Mouse (Mus musculus) mesoderm, embryonic 11.5 days (tissue): ENCODE measurements around the gene Gp2.

Source experiments
- DNase-seq: peaks from one replicate; pipeline ENCODE4 v3.0.0-alpha.2; 2012; ENCODE audit warnings: low read depth, low spot score

The Gp2 gene

DNA sequence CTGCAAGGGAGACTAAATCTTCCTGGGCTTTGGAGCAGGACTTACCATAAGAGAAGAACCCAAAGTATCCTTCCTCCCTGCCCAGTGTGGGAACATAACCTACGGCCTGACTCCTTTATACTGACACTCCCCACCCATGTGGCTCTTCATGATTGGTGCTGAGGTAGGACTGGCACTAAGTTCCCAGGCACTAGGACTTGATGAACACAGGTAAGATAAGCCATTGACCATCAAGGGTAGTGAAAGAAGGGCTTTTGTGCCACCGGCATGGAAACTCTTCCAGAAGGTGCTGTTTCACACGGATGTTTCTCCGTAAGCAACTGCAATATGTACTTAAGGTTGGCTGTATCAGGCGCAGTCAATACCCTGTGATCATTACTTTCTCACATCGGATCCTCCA lies at the start of gene Gp2:
TSS of gene Gp2 (minus strand) at position 101 of the 400 bp plus-strand sequence.
- DNase-seq = no peak

DNA sequence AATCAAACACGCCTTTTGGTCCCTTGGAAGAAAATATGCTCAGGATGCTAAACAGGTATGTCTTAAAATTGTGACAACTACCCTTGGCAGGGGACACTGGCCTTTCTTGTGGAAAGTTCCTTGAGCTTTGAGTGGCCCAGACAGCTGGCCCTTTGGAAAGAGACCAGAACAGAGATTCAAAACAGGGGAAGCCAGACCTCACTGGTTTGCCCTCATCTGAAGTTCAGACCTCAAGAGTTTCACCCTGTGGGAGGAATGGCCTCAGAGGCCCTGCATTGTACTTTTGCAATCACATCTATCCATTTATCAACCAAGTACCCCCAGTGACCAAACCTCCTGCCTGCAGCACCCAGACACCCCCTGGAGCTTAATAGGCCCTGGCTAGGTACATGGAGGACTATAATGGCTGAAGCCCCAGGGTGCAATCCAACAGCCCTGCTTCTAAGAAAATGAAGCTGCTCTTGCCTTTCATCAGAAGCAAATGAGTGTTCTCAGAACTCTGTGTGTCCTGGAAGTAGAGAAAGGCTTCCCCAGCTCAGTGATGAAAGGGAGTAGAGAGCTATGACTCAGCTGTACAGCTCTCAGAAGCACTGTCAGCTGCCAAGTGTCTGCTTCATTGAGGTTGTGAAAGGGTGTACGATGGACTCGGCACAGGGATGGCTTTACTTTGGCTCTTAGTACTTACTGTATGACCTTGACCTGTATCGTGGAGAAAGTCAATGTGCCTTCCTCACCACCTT lies 31.1 kb upstream of the Gp2 start:
- no peak for DNase-seq

DNA sequence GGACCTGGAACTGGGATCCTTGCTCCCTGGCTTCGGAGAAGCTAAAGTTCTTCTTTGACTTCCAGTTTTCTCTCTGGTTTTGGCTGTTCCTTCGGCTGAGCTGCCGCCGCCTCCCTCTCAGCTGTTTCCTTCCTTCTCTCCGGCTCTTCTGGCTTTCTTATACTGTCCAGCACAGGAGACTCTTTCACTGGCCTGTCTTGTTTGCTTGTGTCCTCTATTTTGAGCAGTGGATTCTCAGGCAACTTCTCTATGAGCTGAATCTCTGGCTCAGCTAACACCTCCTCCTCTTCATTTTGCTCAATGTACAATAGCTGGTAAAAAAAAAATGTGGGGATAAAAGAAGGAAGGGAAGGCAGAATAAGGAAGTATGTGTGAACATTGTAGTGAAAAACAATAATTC lies 27.6 kb upstream of the Gp2 start:
- DNase-seq = no peak

DNA sequence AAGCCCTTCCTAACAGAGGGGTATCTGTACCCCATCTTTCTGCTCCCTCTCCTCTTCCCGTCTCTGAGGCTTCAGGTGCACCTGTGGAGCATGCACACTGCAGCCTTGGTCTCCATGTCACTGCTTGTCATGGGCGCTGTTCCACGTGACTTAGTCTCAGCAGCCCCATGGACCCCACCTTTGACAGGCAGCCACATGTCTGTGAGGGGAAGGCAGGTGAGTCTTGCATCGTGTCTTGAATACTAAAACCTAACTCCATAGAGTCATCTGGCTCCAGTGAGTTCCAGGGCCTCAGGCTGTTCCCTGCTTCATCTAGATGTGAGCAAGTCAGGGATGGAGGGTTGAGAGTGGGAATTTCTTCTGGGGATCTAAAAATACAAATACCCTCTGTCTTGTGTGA lies 25.1 kb upstream of the Gp2 start:
- DNase-seq = no peak

DNA sequence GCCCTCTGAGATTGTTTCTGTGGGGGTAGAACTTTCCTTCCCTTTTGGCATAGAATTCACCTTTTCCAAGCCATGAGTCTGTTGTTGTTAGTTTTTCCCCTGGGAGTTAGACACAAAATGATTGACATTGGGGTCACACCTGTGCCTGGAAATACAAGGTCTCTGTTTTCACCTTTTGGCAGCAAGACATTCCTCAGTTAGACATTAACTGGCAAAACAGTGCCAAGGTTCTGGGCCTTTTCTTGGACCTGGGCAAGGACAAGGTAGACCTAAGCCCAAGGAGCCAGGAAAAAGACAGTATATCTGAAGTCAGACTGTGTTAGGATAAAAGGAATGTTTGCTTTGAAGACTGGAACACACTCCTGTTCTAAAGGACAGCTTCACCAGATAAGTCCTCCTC lies 20.2 kb upstream of the Gp2 start, which contains the start of gene Umod:
TSS of gene Umod (minus strand) at position 27 of the 400 bp plus-strand sequence.
- DNase-seq = no peak

DNA sequence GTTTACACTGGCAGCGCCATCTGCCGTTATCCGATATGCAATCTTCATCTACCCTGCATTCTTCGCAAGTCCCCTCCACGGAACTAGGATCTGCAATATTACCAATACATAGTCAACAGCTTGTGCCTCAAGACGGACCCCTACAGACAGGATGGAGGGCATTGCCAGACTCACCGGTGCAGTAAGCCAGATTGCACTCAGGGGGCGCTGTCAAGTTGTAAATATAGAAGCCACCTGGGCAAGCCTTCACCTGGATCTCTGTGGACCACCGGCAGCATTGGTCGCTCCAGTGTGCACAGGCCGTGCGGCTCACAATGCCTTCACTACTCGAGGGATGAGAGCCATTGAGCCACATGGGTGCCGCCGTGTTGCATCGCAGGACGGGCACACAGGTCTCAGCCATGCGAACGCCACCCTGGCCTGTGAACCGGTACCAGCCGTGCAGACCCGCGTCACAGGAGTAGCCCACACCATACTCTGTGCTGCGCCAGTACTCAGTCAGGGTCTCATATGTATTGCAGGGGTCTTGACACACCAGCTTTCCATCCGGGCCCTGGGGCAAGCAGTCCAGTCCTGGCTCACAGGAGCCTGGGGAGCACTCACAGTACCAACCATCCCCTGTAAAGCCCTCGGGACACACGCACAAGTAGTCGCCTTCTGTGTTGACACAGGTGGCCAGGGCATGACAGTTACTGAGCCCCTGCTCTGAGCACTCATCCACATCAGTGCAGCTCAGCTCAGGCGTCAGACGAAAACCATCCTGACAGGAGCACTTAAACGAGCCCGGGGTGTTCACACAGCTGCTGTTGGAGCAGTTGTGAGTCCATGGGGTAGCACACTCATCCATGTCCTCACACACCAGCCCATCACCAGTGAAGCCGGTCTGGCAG lies 17.7 kb upstream of the Gp2 start:
- DNase-seq = peak; percentile 11

DNA sequence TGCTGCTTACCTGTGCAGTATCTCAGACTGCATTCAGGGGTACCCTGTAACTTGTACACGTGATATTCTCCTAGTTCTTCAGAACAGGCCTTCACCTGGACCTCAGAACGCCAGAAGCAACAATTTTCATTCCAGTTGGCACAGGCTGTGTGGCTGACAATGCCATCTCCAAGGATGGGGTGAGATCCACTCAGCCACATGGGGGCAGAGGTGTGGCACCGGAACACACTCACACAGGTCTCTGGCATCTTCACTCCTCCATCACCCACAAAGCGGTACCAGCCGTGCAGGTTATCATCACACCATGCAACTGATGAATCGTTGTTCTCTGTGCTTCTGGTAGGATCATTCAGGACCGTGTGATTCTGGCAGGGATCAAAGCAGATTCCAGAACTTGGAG lies 4.9 kb downstream of the Gp2 start:
- no peak for DNase-seq

DNA sequence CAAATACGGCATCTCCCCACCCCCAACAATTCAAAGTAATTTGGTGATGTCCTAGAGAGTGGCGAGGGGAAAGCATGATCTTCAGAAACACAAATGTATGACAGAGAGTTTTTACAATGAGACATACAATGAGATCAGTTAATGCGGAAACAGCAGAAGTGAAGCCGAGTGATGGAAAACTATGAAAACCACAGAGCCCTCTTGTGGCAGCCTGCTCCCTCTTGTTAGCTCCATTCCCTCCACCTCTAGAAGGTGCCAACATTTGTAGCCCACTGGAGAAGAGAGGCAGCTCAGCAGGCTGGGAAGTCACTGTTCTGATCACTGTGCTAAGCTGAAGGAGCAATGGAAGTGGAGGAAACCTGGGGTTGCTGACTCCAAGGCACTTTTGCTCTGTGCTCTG lies 15.2 kb downstream of the Gp2 start:
- no peak for DNase-seq

DNA sequence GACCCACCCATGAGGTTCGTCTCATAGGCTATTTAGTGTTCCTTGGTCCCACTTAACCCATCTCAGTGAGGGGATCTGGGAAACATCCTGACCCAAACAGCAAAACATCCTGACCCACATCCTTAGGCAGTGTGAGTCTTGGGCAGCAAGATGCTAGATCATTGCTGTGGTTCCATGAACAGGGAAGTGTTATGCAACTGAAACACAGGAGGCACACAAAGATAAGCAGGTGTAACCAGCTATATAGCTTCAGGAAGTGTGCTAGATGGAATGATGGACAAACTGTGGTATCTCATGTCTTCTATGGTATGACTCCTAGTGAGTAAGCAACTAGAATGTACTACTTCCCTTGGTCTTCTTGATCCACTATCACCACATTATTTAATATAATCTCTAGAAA lies 17.1 kb downstream of the Gp2 start:
- DNase-seq = no peak

DNA sequence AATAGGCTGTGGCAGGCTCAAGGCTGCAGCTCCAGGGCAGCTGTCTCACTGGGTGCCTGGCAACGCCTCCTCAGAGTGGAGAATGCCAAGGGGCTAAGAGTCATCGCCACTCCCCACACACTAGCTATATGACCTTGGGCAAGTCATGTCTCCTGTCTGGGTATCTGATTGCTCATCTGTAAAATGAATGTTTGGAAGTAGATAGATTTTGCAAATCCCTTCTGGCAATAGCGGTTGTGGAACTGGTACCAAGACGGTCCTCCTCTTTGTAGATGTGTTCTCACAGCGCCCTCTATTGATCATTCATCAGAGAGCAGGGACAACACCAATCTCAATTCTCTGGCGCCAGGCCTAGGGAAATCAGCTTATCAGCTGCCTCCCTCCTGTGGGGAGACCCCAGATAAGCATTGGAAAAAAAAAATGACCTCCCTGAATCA lies 31.9 kb downstream of the Gp2 start:
- peak; percentile 72 for DNase-seq

DNA sequence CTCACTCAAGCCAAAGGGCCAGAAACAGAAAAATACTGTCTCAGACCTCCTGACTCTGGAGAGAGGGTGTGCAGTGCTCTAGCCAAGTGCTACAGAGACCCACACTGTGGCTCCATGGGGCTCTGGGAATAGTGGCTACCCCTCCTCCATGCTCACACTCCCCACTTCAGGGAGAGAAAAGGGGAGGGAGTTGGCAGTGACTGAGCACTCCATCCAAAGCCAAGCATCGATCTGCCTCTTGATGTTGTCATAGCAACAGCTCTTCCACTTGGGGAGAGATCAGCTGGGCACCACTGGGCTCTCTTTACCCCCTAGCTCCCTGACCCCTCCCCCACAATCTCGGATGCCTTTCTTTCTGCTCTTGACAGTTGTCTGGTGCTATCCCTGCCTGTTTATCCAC lies 38.4 kb downstream of the Gp2 start:
- DNase-seq = peak; percentile 29

DNA sequence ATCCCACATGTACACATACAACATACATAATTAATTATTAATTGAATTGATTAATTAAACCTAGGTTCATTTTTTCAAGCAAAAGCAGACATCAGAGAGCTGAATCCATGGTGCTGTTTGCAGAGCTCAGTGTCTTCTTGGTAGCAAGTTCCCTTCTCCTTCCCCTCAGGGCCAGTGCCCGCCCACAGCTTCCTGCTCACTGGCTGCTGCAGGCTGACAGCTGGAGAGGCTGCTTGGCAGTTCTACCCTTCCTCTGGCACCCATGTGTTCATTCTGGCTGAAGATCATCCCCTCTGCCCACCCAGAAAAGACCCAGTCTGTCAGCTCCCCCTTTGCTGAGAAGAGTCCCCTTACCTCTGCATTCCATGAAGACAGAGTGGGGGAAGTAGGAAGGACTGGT lies 40.6 kb downstream of the Gp2 start:
- no peak for DNase-seq

DNA sequence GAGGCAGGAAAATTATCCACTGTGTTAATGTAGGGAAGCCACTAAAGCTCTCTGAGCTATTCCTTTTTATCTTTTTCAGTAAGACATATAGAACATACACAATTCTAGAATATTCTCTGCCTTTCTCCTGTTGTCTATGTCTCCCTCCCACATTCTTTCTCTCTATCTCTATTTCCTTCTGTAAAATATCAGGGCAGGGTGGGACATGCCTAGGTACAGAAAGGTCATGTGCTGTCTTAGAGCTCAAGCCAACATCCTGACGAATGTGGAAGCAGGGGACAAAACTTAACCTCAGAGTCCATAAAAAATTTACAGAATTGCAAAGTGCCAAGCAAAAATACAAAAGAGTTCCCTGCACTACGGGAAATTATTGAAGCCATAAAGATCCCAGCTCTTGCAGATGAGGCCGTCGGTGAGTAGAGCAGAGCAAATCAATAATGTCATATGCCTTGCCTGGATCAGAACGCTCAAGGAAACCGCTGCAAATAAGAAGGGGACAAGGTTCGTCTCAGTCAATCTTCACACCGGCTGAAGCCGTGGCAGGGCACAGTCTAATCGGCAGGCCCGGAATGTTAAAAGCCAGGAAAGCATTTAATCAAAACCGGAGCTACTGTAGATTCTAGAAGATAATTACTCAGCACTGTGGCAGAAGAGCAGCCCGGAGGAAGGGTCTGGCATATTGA lies 64.9 kb downstream of the Gp2 start:
- no peak for DNase-seq
